In the genomic region with DNA sequence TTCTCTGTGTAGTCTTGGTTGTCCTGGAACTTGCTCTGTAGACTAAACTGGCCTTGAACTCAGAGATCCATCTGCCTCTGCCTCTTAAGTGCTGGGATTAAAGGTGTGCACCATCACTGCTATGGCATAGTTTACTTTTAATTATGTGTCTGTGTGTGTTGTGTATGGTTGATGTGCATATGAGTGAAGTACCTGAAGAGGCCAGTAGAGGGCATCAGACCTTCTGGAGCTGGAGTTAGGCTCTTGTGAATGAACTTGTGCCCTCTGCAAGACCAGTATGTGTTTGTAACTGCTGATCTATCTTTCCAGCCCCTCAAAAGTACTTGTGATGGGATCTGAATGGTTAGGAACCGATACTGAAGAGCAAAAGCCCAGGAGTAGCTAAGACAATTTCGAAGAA, we compare ENCODE assay signal across 17 mouse cellular contexts. TPM values are rescaled to one million over a fixed set of nuclear protein-coding genes. Genes with fewer than 3 reads are reported as not detected.
DNase-seq lines count a peak whose midpoint lies in the region; ATAC-seq and TF ChIP-seq lines count a peak whose summit lies in the region.
"Had no signal": no experiment of that assay in that cellular context is flagged by ENCODE, and none has a peak within 500 bp of the region (broad histone marks: within the 10 kb centered on the region; RNA-seq: fewer than 3 reads in every experiment).

No protein-coding gene starts in this region.

- H3K4me2 ChIP-seq in heart, embryonic 11.5 days: no peak overlapping the region
- no peak overlapping the region for H3K4me2 ChIP-seq in lung, postnatal 0 days (replicated peaks; ENCODE audit: low read depth, low read length)
- H3K4me2 ChIP-seq: forebrain, embryonic 12.5 days; limb, embryonic 12.5 days; midbrain, embryonic 12.5 days; neural tube, embryonic 13.5 days had no signal

- no peaks in the 10 kb centered on the region for H3K79me2 ChIP-seq in heart, adult 2 months (replicated peaks; ENCODE audit: control insufficient read depth, insufficient read depth, low read length)

- no peak for ATAC-seq in heart, embryonic 11.5 days (replicated peaks; ENCODE audit: insufficient number of reproducible peaks, low FRiP score, low TSS enrichment)
- no peak for ATAC-seq in lung, postnatal 0 days
- ATAC-seq in G1E (ENCODE audit: extremely low read depth, insufficient number of reproducible peaks, low FRiP score, poor library complexity, severe bottlenecking): no peak

- no peak for TF ChIP-seq EP300 in heart, adult 2 months (IDR thresholded peaks at IDR 0.05; ENCODE audit: insufficient read depth, low read depth, low read length)
- no peak for TF ChIP-seq EP300 in lung, postnatal 0 days (IDR thresholded peaks at IDR 0.05)

- no peaks in the 10 kb centered on the region for H3K4me1 ChIP-seq in heart, adult 2 months (ENCODE audit: control insufficient read depth, insufficient read depth, low read length)
- H3K4me1 ChIP-seq in heart, embryonic 11.5 days (ENCODE audit: control insufficient read depth, insufficient read depth, low read length): no peaks in the 10 kb centered on the region
- no peaks in the 10 kb centered on the region for H3K4me1 ChIP-seq in lung, postnatal 0 days (ENCODE audit: insufficient read depth, low read depth, low read length)
- no peaks in the 10 kb centered on the region for H3K4me1 ChIP-seq in G1E (ENCODE audit: insufficient read depth, low read depth, low read length)
- H3K4me1 ChIP-seq: forebrain, embryonic 12.5 days; limb, embryonic 12.5 days; midbrain, embryonic 12.5 days; neural tube, embryonic 13.5 days had no signal

- no peaks in the 10 kb centered on the region; the same call in 1 of the 2 replicates for H3K27me3 ChIP-seq in heart, adult 2 months (ENCODE audit: control insufficient read depth, insufficient read depth, low read length)
- H3K27me3 ChIP-seq in heart, embryonic 11.5 days (ENCODE audit: control insufficient read depth, insufficient read depth, low read length): peaks cover 37% of the 10 kb centered on the region
- 0 out of 2 replicates have a peak, but pooled peaks cover 3% of the 10 kb centered on the region for H3K27me3 ChIP-seq in lung, postnatal 0 days (replicated peaks; ENCODE audit: insufficient read depth, low read length)
- no peaks in the 10 kb centered on the region; the same call in 1 of the 2 replicates for H3K27me3 ChIP-seq in G1E (ENCODE audit: insufficient read depth, low read length)

- 89% methylated on average over 2 of the region's 2 CpGs for WGBS in heart, adult 2 months
- WGBS in heart, embryonic 11.5 days (ENCODE audit: insufficient replicate concordance): 79% methylated on average over 2 of the region's 2 CpGs
- WGBS in lung, postnatal 0 days: 87% methylated on average over 2 of the region's 2 CpGs

- no peaks in the 10 kb centered on the region for H3K9me3 ChIP-seq in heart, embryonic 11.5 days (replicated peaks; ENCODE audit: control insufficient read depth, low read length)
- no peaks in the 10 kb centered on the region for H3K9me3 ChIP-seq in lung, postnatal 0 days (ENCODE audit: low read length)
- H3K9me3 ChIP-seq in G1E (replicated peaks): no peaks in the 10 kb centered on the region
- H3K9me3 ChIP-seq: neural tube, embryonic 13.5 days had no signal

- intact Hi-C loops in heart, adult 2 months (cut with DNase I): no loop called here
- intact Hi-C loops in heart, postnatal 14 days (cut with DNase I): no loop called here

- no peak overlapping the region for H3K27ac ChIP-seq in heart, adult 2 months
- no peak overlapping the region for H3K27ac ChIP-seq in heart, embryonic 11.5 days (ENCODE audit: low read depth, low read length)
- H3K27ac ChIP-seq in lung, postnatal 0 days (ENCODE audit: low read length): no peak overlapping the region
- H3K27ac ChIP-seq: forebrain, embryonic 12.5 days; limb, embryonic 12.5 days; midbrain, embryonic 12.5 days; neural tube, embryonic 13.5 days had no signal

- no peak overlapping the region for H3K4me3 ChIP-seq in heart, adult 2 months
- H3K4me3 ChIP-seq in heart, embryonic 11.5 days (ENCODE audit: low read depth, low read length): no peak overlapping the region
- no peak overlapping the region for H3K4me3 ChIP-seq in lung, postnatal 0 days (ENCODE audit: low read depth, low read length)
- H3K4me3 ChIP-seq in G1E (ENCODE audit: low read depth, low read length): no peak overlapping the region
- H3K4me3 ChIP-seq: forebrain, embryonic 12.5 days; limb, embryonic 12.5 days; midbrain, embryonic 12.5 days; neural tube, embryonic 13.5 days had no signal

- H3K36me3 ChIP-seq in heart, adult 2 months (ENCODE audit: control insufficient read depth, insufficient read depth, low read length): no peaks in the 10 kb centered on the region
- H3K36me3 ChIP-seq in heart, embryonic 11.5 days (ENCODE audit: control insufficient read depth, insufficient read depth, low read length): no peaks in the 10 kb centered on the region
- no peaks in the 10 kb centered on the region for H3K36me3 ChIP-seq in lung, postnatal 0 days (ENCODE audit: insufficient read depth, low read length)
- H3K36me3 ChIP-seq in G1E (replicated peaks): no peaks in the 10 kb centered on the region
- H3K36me3 ChIP-seq: forebrain, embryonic 12.5 days; limb, embryonic 12.5 days; midbrain, embryonic 12.5 days; neural tube, embryonic 13.5 days had no signal

- TF ChIP-seq POLR2A in heart, adult 2 months (IDR thresholded peaks at IDR 0.05; ENCODE audit: insufficient read depth, low read depth, low read length): no peak

- no peak for DNase-seq in heart, adult 2 months
- DNase-seq in lung, postnatal 0 days (ENCODE audit: low spot score): no peak
- no peak for DNase-seq in lung, postnatal 36 days
- DNase-seq in G1E (ENCODE audit: low spot score): no peak
- DNase-seq in natural killer cell, adult 2 months (ENCODE audit: low spot score in 2 of 2): peak; percentile 18 to 28
- no peak for DNase-seq in ovary, postnatal 14 days (ENCODE audit: low spot score)
- no peak for DNase-seq in heart, postnatal 14 days
- DNase-seq: adrenal gland, adult 8-10 months; cerebellum, adult 11-12 months; gastrocnemius, postnatal 25 days; kidney, adult 9 months; lung, postnatal 10 days had no signal

- no peak overlapping the region for H3K9ac ChIP-seq in heart, adult 2 months (ENCODE audit: low read depth, low read length)
- no peak overlapping the region for H3K9ac ChIP-seq in heart, embryonic 11.5 days (ENCODE audit: low read depth, low read length)
- no peak overlapping the region for H3K9ac ChIP-seq in lung, postnatal 0 days (replicated peaks; ENCODE audit: low read depth)
- H3K9ac ChIP-seq: forebrain, embryonic 12.5 days; limb, embryonic 12.5 days; midbrain, embryonic 12.5 days; neural tube, embryonic 13.5 days had no signal

- TF ChIP-seq CTCF in heart, adult 2 months (IDR thresholded peaks at IDR 0.05): peak; percentile 51
- peak; percentile 46 for TF ChIP-seq CTCF in lung, postnatal 0 days (IDR thresholded peaks at IDR 0.05)
- TF ChIP-seq CTCF in G1E (IDR thresholded peaks at IDR 0.05; ENCODE audit: low read depth, low read length): 0 out of 2 replicates have a peak, but pooled peaks have one; percentile 21

RNA-seq across cellular contexts. Expression of a gene that starts 7.2 kb away (rescaled TPM):
- total RNA-seq in heart, adult 2 months (2021): under 1 TPM; 0.78 to 0.96 TPM
- polyA plus RNA-seq in heart, adult 2 months (2012; rRNA removed): 0.06 and 0.12 TPM in 2 replicates
- 0.19 and 0.72 TPM in 2 replicates for polyA plus RNA-seq in heart, embryonic 11.5 days (2014; fragmentation: Nextera tagmentation; extraction: Ambion mirVana)
- 0.04 TPM in 1 of 2 replicates, not detected in the other for polyA plus RNA-seq in lung, postnatal 0 days (2015; fragmentation: Nextera tagmentation; extraction: Ambion mirVana)
- not detected in 2 replicates for total RNA-seq in G1E (2014; fragmentation: Nextera tagmentation)
- total RNA-seq in G1E (2017): 0.05 and 0.12 TPM in 2 replicates
- not detected in 2 replicates for polyA plus RNA-seq in G1E (2012)
- under 1 TPM; 0.10 to 0.12 TPM for total RNA-seq in heart, postnatal 14 days (2021)

RNA-seq across cellular contexts. Expression of a gene that starts 30.6 kb away (rescaled TPM):
- 10 to 100 TPM; 20.3 to 20.6 TPM for total RNA-seq in heart, adult 2 months (2021)
- polyA plus RNA-seq in heart, adult 2 months (2012; rRNA removed): 24.1 and 32.1 TPM in 2 replicates
- 12.9 and 17.0 TPM in 2 replicates for polyA plus RNA-seq in heart, embryonic 11.5 days (2014; fragmentation: Nextera tagmentation; extraction: Ambion mirVana)
- 14.8 and 15.7 TPM in 2 replicates for polyA plus RNA-seq in lung, postnatal 0 days (2015; fragmentation: Nextera tagmentation; extraction: Ambion mirVana)
- 43.8 and 45.0 TPM in 2 replicates for total RNA-seq in G1E (2014; fragmentation: Nextera tagmentation)
- total RNA-seq in G1E (2017): 17.3 and 18.6 TPM in 2 replicates
- polyA plus RNA-seq in G1E (2012): 39.3 and 43.3 TPM in 2 replicates
- 10 to 100 TPM; 12.9 to 14.4 TPM for total RNA-seq in heart, postnatal 14 days (2021)

Comparison
In these comparisons a context has a peak if more than half of its experiments do, and no peak if none do; other contexts are left out.
1. DNase-seq: peak in natural killer cell, adult 2 months (2 of 2); none in heart, adult 2 months (0 of 2), lung, postnatal 0 days (single experiment), lung, postnatal 36 days (single experiment), G1E (single experiment), ovary, postnatal 14 days (single experiment) and heart, postnatal 14 days (0 of 2).
2. Peak in every context shown above with its lines, with median percentiles within 50 percentile points of each other: CTCF ChIP-seq.